Mouse (Mus musculus) G1E (cell line): ENCODE measurements around the gene Cd3e. TPM values are rescaled to one million over a fixed set of nuclear protein-coding genes. Genes with fewer than 3 reads are reported as not detected.
"Not testable (repeated sequence)": the region's sequence is repeated elsewhere in the genome, so short reads cannot be mapped to it uniquely, and the experiment has no call there.

Experiments
- ATAC-seq: 2 replicates; pipeline ENCODE4 v1.8.0; 2016; ENCODE audit warnings: mild to moderate bottlenecking; ENCODE audit not compliant: insufficient number of reproducible peaks, poor library complexity, low FRiP score, severe bottlenecking; ENCODE audit errors: extremely low read depth
- DNase-seq: peaks from one replicate; pipeline ENCODE4 v3.0.0; 2012; ENCODE audit warnings: low spot score
- H3K27me3 ChIP-seq: 2 replicates; pipeline ENCODE4 v1.6.1; 2012; ENCODE audit warnings: mild to moderate bottlenecking, low read length, inconsistent platforms; ENCODE audit not compliant: insufficient read depth
- H3K36me3 ChIP-seq: replicated peaks from 2 replicates; pipeline ENCODE3; 2012; ENCODE audit warnings: mild to moderate bottlenecking, inconsistent platforms
- H3K4me1 ChIP-seq: 2 replicates; pipeline ENCODE4 v1.6.1; 2012; ENCODE audit warnings: low read depth, low read length, inconsistent platforms, mixed read lengths; ENCODE audit not compliant: insufficient read depth
- H3K4me3 ChIP-seq: 2 replicates; pipeline ENCODE4 v1.5.1; 2012; ENCODE audit warnings: low read depth, mild to moderate bottlenecking, inconsistent platforms, low read length, moderate library complexity, mixed read lengths
- H3K9me3 ChIP-seq: replicated peaks from 2 replicates; pipeline ENCODE4 v1.6.1; 2012; ENCODE audit warnings: inconsistent platforms
- CTCF ChIP-seq: IDR thresholded peaks from 2 replicates; pipeline ENCODE4 v1.5.1; 2012; ENCODE audit warnings: low read depth, low read length, inconsistent platforms, mixed read lengths
- GATA1 ChIP-seq: IDR thresholded peaks from 2 replicates; pipeline ENCODE4 v1.6.1; 2012; ENCODE audit warnings: borderline replicate concordance, low read length, inconsistent platforms, mixed read lengths
- GATA2 ChIP-seq: IDR thresholded peaks from 2 replicates; pipeline ENCODE4 v1.6.1; 2012; ENCODE audit warnings: low read depth, low read length, inconsistent platforms, borderline replicate concordance
- POLR2AphosphoS5 ChIP-seq: IDR thresholded peaks from 2 replicates; pipeline ENCODE4 v1.6.1; 2012; ENCODE audit warnings: low read depth, low read length, inconsistent platforms; ENCODE audit not compliant: insufficient replicate concordance
- TAL1 ChIP-seq: conservative IDR thresholded peaks from 2 replicates; pipeline ENCODE4 v1.6.1; 2012; ENCODE audit warnings: low read depth, low read length, inconsistent platforms, mixed read lengths
- polyA plus RNA-seq: library from polyadenylated mRNA; stranded (reverse); fragments of >175 nt; gene quantifications from 2 replicates; pipeline ENCODE4 v1.2.3, GENCODE M21; 2012
- total RNA-seq, 2 experiments: library from RNA; stranded (forward) in 1 of 2; stranded (reverse) in 1 of 2; fragments of 200-1000 nt in 1 of 2; fragments of >200 nt in 1 of 2; fragmentation: Nextera tagmentation in 1 of 2; gene quantifications; 2 replicates each; pipeline ENCODE4 v1.2.3; 2014 to 2017

The Cd3e gene
- total and polyA plus RNA-seq, 3 experiments, result 0.16 TPM; not detected in 2

- H3K4me3 ChIP-seq, result no peak overlapping the region
Measured at GRCm38 (mm10) chr9:44982081-44982480, 27.3 kb downstream of the Cd3e start.

GRCm38 (mm10) chr9:44981676-44982075 is 27.8 kb downstream of the Cd3e start, which contains the start of gene Cd3d:
Gene Cd3d (plus strand): TSS chr9:44981786.
- Histone ChIP-seq H3K4me3 (no peak within 1 kb of the TSS), H3K27me3 (peaks cover 31% of the 10 kb centered on the region), H3K4me1 (peaks cover 9% of the 10 kb centered on the region), H3K36me3 (no peaks in the 10 kb centered on the region), H3K9me3 (no peaks in the 10 kb centered on the region)
- ATAC-seq, result no peak
- no peak for DNase-seq
- no peak for TF ChIP-seq GATA1
- no peak for TF ChIP-seq POLR2AphosphoS5
- no peak for TF ChIP-seq TAL1
- no peak for TF ChIP-seq CTCF
- no peak for TF ChIP-seq GATA2

More at GRCm38 (mm10) chr9:44982081-44982480, 27.3 kb downstream of the Cd3e start:
- no peak for ATAC-seq
- Histone ChIP-seq H3K27me3 (peaks cover 31% of the 10 kb centered on the region), H3K36me3 (no peaks in the 10 kb centered on the region), H3K4me1 (peaks cover 9% of the 10 kb centered on the region), H3K9me3 (no peaks in the 10 kb centered on the region)
- DNase-seq, result no peak
- TF ChIP-seq GATA2 (no peak), TAL1 (no peak), CTCF (no peak), GATA1 (no peak), POLR2AphosphoS5 (no peak)

- no peak for ATAC-seq
- Histone ChIP-seq H3K4me3 (no peak overlapping the region), H3K9me3 (no peaks in the 10 kb centered on the region), H3K4me1 (peaks cover 9% of the 10 kb centered on the region), H3K36me3 (no peaks in the 10 kb centered on the region), H3K27me3 (peaks cover 29% of the 10 kb centered on the region)
- no peak for DNase-seq
- TF ChIP-seq GATA1 (no peak), POLR2AphosphoS5 (no peak), CTCF (no peak), GATA2 (no peak)
Measured at GRCm38 (mm10) chr9:44981104-44981503, 28.3 kb downstream of the Cd3e start.

GRCm38 (mm10) chr9:44980242-44980641 is 29.2 kb downstream of the Cd3e start, which contains the start of gene Cd3g:
Gene Cd3g (minus strand): TSS chr9:44980431.
- no peak for DNase-seq
- H3K4me3 ChIP-seq, result no peak within 1 kb of the TSS; the same call in 1 of the 2 replicates
- H3K9me3 ChIP-seq, result no peaks in the 10 kb centered on the region
- no peak for ATAC-seq
- H3K4me1 ChIP-seq, result peaks cover 9% of the 10 kb centered on the region
- peaks cover 28% of the 10 kb centered on the region for H3K27me3 ChIP-seq
- no peaks in the 10 kb centered on the region for H3K36me3 ChIP-seq
- TF ChIP-seq TAL1 (no peak), CTCF (no peak), GATA1 (no peak)

GRCm38 (mm10) chr9:44979806-44980205 is 29.6 kb downstream of the Cd3e start:
- no peaks in the 10 kb centered on the region for H3K9me3 ChIP-seq
- peaks cover 9% of the 10 kb centered on the region for H3K4me1 ChIP-seq
- ATAC-seq (no peak), DNase-seq (no peak)
- peaks cover 26% of the 10 kb centered on the region for H3K27me3 ChIP-seq
- H3K4me3 ChIP-seq, result no peak overlapping the region
- no peak for TF ChIP-seq GATA1
- no peak for TF ChIP-seq CTCF
- no peak for TF ChIP-seq POLR2AphosphoS5
- TF ChIP-seq GATA2, result no peak
- no peak for TF ChIP-seq TAL1
- H3K36me3 ChIP-seq, result no peaks in the 10 kb centered on the region

- H3K4me1 ChIP-seq, result peaks cover 9% of the 10 kb centered on the region
- H3K4me3 ChIP-seq, result no peak overlapping the region
- no peak for ATAC-seq
- no peaks in the 10 kb centered on the region for H3K9me3 ChIP-seq
- DNase-seq, result no peak
- no peak for TF ChIP-seq CTCF
- no peak for TF ChIP-seq GATA2
- TF ChIP-seq GATA1, result no peak
- TF ChIP-seq POLR2AphosphoS5, result no peak
- TF ChIP-seq TAL1, result no peak
- H3K36me3 ChIP-seq, result no peaks in the 10 kb centered on the region
- H3K27me3 ChIP-seq, result peaks cover 43% of the 10 kb centered on the region
Measured at GRCm38 (mm10) chr9:44977813-44978212, 31.6 kb downstream of the Cd3e start.

- no peak for DNase-seq
- H3K9me3 ChIP-seq, result no peaks in the 10 kb centered on the region
- no peak for ATAC-seq
- H3K4me1 ChIP-seq, result peaks cover 13% of the 10 kb centered on the region
- H3K36me3 ChIP-seq, result no peaks in the 10 kb centered on the region
- no peak for TF ChIP-seq POLR2AphosphoS5
- TF ChIP-seq CTCF, result no peak
- no peak for TF ChIP-seq GATA2
- TF ChIP-seq TAL1, result no peak
- no peak for TF ChIP-seq GATA1
- peaks cover 24% of the 10 kb centered on the region for H3K27me3 ChIP-seq
- no peak overlapping the region for H3K4me3 ChIP-seq
Measured at GRCm38 (mm10) chr9:44969450-44969849, 40.0 kb downstream of the Cd3e start.

GRCm38 (mm10) chr9:44967763-44968162 is 41.7 kb downstream of the Cd3e start:
- H3K36me3 ChIP-seq, H3K4me3 ChIP-seq, H3K27me3 ChIP-seq, DNase-seq, ATAC-seq, H3K9me3 ChIP-seq: not testable (repeated sequence)
- peaks cover 21% of the 10 kb centered on the region for H3K4me1 ChIP-seq
